Mouse (Mus musculus): Measurements from ENCODE around the gene Dbil5. TPM values are rescaled to one million over a fixed set of nuclear protein-coding genes. Genes with fewer than 3 reads are reported as not detected.
"Not testable (repeated sequence)": the region's sequence is repeated elsewhere in the genome, so short reads cannot be mapped to it uniquely, and the experiment has no call there.

The Dbil5 gene
- polyA plus RNA-seq, 1 experiment, result not detected

DNA sequence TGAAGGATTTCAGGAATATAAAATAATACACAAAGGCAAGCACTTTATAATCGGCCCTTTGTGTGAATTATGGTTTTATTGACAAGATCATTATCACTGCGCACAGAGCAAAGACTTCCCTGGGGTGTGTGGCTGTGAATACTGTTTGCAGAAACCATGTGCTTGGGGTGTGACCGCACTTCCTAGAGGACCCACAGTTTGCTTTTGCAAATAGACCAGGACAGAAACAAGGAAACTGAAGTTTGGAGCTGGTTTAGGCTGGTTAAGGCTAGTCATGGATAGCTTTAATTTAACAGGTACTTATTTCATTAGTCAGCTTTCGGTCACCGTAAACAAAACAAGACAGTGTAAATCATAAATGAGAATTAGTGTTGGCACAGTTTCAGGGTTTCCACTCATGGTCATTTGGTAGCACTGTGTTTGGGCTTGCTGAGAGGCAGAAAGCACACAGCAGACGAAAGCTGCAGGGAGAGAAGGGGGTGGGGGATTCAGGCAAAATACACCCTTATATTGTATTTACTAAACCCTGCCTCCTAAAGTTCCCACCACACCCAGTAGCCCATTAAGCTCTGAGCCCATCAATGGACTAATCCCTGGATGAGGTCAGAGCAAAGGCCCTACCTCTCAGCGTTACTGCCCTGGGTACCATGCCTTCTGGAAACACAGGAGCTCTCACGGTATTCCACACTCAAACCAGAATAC, 21.0 kb upstream of the Dbil5 start:
- Histone ChIP-seq H3K4me3 (ENCODE audit: insufficient read depth, low read depth, low read length) (no peak overlapping the region), H3K27ac (ENCODE audit: insufficient read depth, low read depth, low read length) (no peak overlapping the region), H3K4me1 (ENCODE audit: control insufficient read depth, insufficient read depth, low read length) (peaks cover 5% of the 10 kb centered on the region)
- no peak for TF ChIP-seq POLR2A (IDR thresholded peaks at IDR 0.05; ENCODE audit: insufficient read depth, low read depth, low read length)
- TF ChIP-seq CTCF (IDR thresholded peaks at IDR 0.05; ENCODE audit: insufficient read depth, low read depth, low read length), result no peak
- WGBS, result 64% methylated on average over 8 of the region's 8 CpGs

DNA sequence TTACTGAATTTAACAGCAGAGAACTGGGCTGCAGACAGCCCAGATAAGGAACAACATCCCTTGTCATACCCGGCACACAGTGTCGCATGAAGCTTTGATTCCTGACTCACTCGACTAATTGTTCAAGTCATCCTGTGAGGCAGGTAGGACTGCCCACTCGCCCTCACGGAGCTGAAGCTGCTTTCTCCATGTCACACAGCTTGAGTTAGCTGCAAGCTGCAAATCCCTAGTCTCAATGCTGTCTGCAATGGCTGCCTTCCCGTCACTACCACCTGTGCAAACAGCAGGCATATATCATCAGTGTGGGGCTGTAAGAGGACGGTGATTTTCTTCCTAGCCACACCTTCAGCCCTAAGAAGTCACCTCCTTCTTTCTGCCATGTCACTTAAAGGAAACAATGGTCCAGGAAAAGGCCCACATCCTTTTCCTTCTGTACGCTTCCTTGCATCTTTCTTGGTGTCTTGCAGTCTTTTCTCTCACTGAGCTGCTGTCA, 20.4 kb upstream of the Dbil5 start:
- peaks cover 7% of the 10 kb centered on the region for H3K4me1 ChIP-seq (ENCODE audit: control insufficient read depth, insufficient read depth, low read length)
- no peak overlapping the region for H3K4me3 ChIP-seq (ENCODE audit: insufficient read depth, low read depth, low read length)
- H3K27ac ChIP-seq (ENCODE audit: insufficient read depth, low read depth, low read length), result no peak overlapping the region
- TF ChIP-seq POLR2A (IDR thresholded peaks at IDR 0.05; ENCODE audit: insufficient read depth, low read depth, low read length), result no peak
- no peak for TF ChIP-seq CTCF (IDR thresholded peaks at IDR 0.05; ENCODE audit: insufficient read depth, low read depth, low read length)
- WGBS, result 47% methylated on average over 8 of the region's 8 CpGs

DNA sequence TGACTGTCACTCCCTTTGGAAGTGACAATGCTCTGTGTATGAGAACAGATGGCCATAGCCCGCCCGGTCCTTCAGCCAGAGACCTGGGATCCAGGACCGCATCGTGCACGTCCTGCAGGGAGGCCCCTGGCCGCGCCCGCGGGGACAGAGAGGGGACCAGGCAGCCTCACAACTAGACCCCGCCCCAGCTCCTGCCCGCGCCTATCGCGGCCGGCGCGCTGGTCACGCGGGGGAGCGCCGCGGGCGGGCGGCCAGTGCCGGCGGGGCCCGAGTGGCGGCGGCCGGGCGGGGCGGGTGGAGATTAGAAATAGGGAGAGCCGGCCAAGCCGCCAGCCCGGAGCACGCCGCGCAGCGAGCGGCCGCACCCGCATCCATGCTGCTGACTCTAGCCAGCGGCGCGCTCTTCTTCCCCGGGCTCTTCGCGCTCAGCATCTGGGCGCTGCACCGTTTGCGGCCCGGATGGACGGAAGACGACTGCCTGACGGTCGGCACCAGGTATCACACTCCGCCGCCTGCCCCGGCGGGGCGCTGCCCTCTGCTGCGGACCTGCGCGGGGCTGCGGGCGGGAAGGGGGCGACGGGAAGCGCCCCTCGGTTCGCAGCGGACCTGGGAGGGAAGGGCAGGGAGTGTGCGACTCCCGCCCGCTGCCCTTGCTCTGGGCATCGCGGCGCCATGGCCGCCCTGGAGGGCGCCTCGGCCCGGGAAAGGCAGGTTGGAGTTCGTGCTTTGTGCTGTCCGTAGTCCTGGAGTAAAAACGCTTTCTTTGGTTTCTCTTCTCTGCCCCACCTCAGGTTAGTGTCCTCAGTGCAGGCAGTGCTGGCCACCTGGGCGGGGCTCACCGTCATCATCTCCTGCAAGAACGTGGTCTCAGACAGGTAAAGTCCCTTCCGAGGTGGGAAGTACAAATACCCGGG, 15.4 kb upstream of the Dbil5 start:
- TF ChIP-seq POLR2A (IDR thresholded peaks at IDR 0.05; ENCODE audit: insufficient read depth, low read depth, low read length) (peak; percentile 44; the same call in 1 of the 2 replicates), CTCF (IDR thresholded peaks at IDR 0.05; ENCODE audit: insufficient read depth, low read depth, low read length) (no peak)
- Histone ChIP-seq H3K4me3 (ENCODE audit: insufficient read depth, low read depth, low read length) (peak overlapping the region; percentile 98), H3K4me1 (ENCODE audit: control insufficient read depth, insufficient read depth, low read length) (peaks cover 4% of the 10 kb centered on the region), H3K27ac (ENCODE audit: insufficient read depth, low read depth, low read length) (no peak overlapping the region)
- WGBS, result under 1% methylated on average over 90 of the region's 90 CpGs

DNA sequence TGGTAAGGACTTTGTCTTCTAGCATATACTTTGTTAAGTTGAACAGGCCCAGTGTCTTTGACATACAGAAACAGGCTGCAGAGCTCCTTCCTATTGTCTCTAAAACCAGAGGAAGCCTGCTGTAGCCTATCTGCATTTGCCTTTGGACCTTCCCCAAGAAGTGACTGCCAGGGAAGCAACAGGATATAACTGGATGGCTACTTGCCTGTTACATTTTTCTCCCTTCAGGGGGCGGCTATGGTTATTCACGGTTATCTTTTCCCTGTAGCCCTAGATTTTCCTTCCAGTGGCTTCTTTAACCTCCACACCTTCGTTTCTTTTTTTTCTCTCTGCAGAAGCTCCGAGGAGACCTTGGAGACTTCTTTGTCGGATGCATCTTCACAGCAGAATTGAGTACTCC, 10.6 kb upstream of the Dbil5 start:
- TF ChIP-seq POLR2A (IDR thresholded peaks at IDR 0.05; ENCODE audit: insufficient read depth, low read depth, low read length) (no peak), CTCF (IDR thresholded peaks at IDR 0.05; ENCODE audit: insufficient read depth, low read depth, low read length) (no peak)
- WGBS, result 84% methylated on average over 5 of the region's 5 CpGs
- Histone ChIP-seq H3K4me3 (ENCODE audit: insufficient read depth, low read depth, low read length) (no peak overlapping the region), H3K4me1 (ENCODE audit: control insufficient read depth, insufficient read depth, low read length) (peaks cover 2% of the 10 kb centered on the region; the same call in 1 of the 2 replicates), H3K27ac (ENCODE audit: insufficient read depth, low read depth, low read length) (no peak overlapping the region)

DNA sequence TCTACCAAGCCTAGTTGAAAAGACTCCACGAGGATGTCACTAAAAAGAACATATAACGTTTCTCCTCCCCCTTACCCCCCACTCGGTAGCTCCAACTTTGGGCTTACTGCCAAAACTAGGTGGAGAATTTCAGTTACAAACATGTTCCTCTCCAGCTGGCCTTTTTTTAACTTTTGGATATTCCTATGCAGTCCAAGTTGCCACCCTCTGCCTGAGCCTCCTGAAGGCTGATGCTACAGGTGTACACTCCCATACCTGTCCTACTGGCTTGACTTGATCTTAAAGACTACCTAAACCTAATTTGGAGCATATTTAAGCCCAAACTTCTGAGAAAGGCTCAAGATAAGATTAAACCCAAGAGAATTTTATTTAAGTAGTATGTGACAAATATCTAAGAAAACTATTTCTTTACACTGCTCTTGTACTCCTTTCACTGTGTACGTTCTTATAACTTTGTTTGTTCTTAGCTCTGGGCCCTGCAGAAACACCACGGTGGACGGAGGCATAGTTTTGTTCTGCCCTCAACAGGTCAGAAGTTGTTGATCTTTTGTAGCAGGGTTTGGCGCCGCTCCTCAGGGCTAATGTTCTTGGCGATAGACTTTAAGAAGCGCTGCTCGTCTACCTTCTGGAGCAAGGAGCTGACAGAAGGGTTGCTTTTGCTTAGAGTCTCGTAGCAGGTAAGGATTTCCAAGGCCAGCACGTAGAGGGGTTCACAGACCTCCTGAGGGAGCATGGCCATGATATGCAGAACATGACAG, 7.0 kb upstream of the Dbil5 start:
- Histone ChIP-seq H3K27ac (ENCODE audit: insufficient read depth, low read depth, low read length) (no peak overlapping the region), H3K4me3 (ENCODE audit: insufficient read depth, low read depth, low read length) (no peak overlapping the region), H3K4me1 (ENCODE audit: control insufficient read depth, insufficient read depth, low read length) (no peaks in the 10 kb centered on the region)
- TF ChIP-seq CTCF (IDR thresholded peaks at IDR 0.05; ENCODE audit: insufficient read depth, low read depth, low read length), result no peak
- TF ChIP-seq POLR2A (IDR thresholded peaks at IDR 0.05; ENCODE audit: insufficient read depth, low read depth, low read length), result no peak
- WGBS, result 76% methylated on average over 13 of the region's 13 CpGs

DNA sequence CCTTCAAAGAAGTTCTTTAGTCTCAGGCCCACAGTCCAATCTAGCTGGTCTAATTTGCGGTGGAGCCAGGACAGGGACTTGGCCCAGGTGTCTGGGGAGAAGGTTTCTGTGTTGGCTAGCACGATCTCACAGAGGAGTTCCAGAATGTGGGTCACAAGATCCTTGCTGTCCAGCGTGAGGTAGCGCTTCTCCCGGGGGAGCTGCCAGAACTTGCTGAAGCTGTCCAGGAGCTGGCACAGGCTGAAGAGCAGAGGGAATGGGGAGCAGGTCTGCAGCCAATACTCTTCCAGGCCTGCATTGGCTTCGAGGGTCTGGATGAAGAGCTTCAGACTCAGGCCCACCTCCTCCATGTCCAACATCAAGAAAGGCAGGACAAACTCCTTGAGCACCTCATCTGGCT, 5.8 kb upstream of the Dbil5 start:
- H3K4me1 ChIP-seq (ENCODE audit: control insufficient read depth, insufficient read depth, low read length); H3K4me3 ChIP-seq (ENCODE audit: insufficient read depth, low read depth, low read length); H3K27ac ChIP-seq (ENCODE audit: insufficient read depth, low read depth, low read length): not testable (repeated sequence)
- WGBS, result 76% methylated on average over 5 of the region's 6 CpGs

DNA sequence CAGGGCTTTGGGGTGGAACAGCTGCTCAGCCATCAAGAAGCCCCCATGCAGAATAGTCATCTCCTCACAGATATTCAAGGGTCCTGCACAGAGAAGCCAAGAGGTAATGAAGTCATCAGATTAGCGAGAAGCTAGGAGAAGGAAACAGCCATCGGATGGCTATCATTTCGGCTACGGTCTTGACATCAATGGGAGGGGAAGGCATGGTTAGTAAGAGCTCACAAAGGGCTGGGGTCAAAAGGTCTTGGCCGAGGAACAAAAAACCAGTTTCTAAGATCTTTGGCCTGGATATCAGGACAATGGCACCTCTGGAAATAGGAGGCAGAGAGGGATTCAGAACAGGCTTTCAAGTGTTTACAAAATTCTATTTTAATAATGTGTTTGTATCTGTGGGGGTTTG, 3.6 kb upstream of the Dbil5 start:
- WGBS, result 51% methylated on average over 5 of the region's 5 CpGs
- TF ChIP-seq CTCF (IDR thresholded peaks at IDR 0.05; ENCODE audit: insufficient read depth, low read depth, low read length), result no peak
- no peak for TF ChIP-seq POLR2A (IDR thresholded peaks at IDR 0.05; ENCODE audit: insufficient read depth, low read depth, low read length)
- no peak overlapping the region for H3K4me3 ChIP-seq (ENCODE audit: insufficient read depth, low read depth, low read length)
- H3K27ac ChIP-seq (ENCODE audit: insufficient read depth, low read depth, low read length), result no peak overlapping the region
- H3K4me1 ChIP-seq (ENCODE audit: control insufficient read depth, insufficient read depth, low read length), result 0 out of 2 replicates have a peak, but pooled peaks cover 2% of the 10 kb centered on the region

DNA sequence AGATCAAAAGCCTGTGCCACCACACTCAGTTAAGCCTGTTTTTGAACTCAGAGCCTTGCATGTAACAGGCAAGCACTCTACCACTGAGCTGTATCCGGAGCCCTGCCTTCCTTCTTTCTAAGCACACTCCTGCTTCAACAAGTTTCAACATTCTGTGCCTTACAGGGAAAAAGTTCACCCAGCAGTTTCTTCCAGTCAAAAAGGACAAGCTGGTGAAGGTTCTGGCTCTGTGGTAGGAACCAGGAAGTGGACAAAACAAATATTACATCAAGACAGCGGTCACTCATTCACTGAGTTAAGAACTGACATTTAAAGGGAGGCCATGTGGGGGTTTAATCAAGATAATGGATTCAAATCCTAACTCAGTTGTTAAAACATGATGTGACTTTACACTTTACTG, 2.4 kb upstream of the Dbil5 start:
- H3K27ac ChIP-seq (ENCODE audit: insufficient read depth, low read depth, low read length), result no peak overlapping the region
- WGBS, result 96% methylated on average over 2 of the region's 2 CpGs
- no peak overlapping the region for H3K4me3 ChIP-seq (ENCODE audit: insufficient read depth, low read depth, low read length)
- TF ChIP-seq POLR2A (IDR thresholded peaks at IDR 0.05; ENCODE audit: insufficient read depth, low read depth, low read length), result no peak
- no peak for TF ChIP-seq CTCF (IDR thresholded peaks at IDR 0.05; ENCODE audit: insufficient read depth, low read depth, low read length)
- H3K4me1 ChIP-seq (ENCODE audit: control insufficient read depth, insufficient read depth, low read length), result 0 out of 2 replicates have a peak, but pooled peaks cover 2% of the 10 kb centered on the region
